Mouse (Mus musculus): Measurements from ENCODE around the gene Ccnd3. TPM values are rescaled to one million over a fixed set of nuclear protein-coding genes. Genes with fewer than 3 reads are reported as not detected.
"Not testable (repeated sequence)": the region's sequence is repeated elsewhere in the genome, so short reads cannot be mapped to it uniquely, and the experiment has no call there.

Gene Ccnd3
- polyA plus RNA-seq, 1 experiment: 292 TPM

DNA sequence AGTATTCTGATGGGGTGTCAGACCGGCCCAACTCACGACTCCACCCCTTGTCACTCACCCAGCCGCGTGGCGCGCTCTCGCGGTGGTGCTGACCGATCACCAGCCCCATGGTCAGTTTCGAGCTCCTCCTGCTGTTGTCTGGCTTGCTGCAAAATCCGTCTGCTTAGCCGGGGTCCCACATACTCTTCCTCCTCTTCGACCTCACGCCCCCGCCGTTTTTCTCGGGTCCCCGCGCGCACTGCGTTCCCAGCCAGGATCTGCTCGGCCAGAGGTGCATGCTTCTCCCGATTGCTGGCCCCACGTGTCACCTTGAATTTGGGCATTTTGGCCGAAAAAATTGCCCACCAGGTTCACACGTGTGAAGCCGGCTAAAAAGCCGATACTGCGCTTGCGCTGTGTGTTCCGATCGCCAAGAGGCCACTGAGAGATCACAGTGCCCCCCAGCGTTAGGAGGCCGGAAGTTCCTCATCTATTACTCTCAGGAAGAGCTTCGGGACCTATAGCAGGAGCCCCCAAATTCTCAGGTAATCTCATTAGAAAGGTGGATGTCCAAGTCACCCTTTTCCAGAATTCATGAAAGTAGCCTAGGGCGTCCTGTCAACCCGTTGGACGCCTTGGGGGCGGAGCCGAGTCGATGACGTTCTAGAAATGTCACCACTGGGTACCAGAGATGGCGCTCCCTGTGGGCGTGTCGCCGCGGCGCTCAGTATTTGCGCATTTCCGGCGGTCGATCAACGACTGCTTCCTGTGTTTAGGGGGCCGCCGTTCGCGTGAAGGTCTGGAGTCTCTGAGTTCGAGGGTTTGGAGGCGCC, 106.2 kb downstream of the Ccnd3 start, which contains the start of the genes Bysl, Med20 and Gm20517:
Gene Bysl (minus strand): TSS at position 644 of the 812 bp plus-strand sequence.
Gene Med20 (plus strand): TSS at position 734 of the 812 bp plus-strand sequence.
Gene Gm20517 (plus strand): TSS at position 741 of the 812 bp plus-strand sequence.
- Histone ChIP-seq H3K9me3 (ENCODE audit: control insufficient read depth, low read length) (no peaks in the 10 kb centered on the region), H3K4me1 (ENCODE audit: control insufficient read depth) (peaks cover 87% of the 10 kb centered on the region), H3K27me3 (ENCODE audit: control insufficient read depth) (no peaks in the 10 kb centered on the region), H3K4me3 (replicated peaks) (peak within 1 kb of the TSS; percentile 73), H3K36me3 (ENCODE audit: control insufficient read depth) (peaks cover 77% of the 10 kb centered on the region)
- TF ChIP-seq GATA1 (IDR thresholded peaks at IDR 0.05; ENCODE audit: low read length) (no peak), TAL1 (IDR thresholded peaks at IDR 0.05; ENCODE audit: low read length) (no peak)

DNA sequence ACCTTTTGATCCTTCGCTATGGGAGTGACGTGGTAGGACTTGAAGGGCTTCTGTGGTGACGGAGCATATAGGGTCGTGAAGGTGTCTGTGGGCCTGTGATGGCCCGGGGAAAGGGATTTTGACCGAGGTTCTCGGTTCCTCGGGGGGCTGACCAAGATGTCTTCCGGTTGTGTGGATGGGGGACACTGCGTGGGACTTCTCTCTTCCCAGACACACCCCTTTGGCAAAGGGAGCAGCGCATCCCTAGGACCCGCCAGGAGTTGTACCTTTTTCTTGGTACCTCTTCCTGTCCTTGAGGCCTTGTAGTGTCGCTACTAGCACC, 106.8 kb downstream of the Ccnd3 start:
- peaks cover 91% of the 10 kb centered on the region for H3K4me1 ChIP-seq (ENCODE audit: control insufficient read depth)
- no peaks in the 10 kb centered on the region for H3K27me3 ChIP-seq (ENCODE audit: control insufficient read depth)
- no peak for TF ChIP-seq GATA1 (IDR thresholded peaks at IDR 0.05; ENCODE audit: low read length)
- peak overlapping the region; percentile 73 for H3K4me3 ChIP-seq (replicated peaks)
- peaks cover 77% of the 10 kb centered on the region for H3K36me3 ChIP-seq (ENCODE audit: control insufficient read depth)
- no peaks in the 10 kb centered on the region for H3K9me3 ChIP-seq (ENCODE audit: control insufficient read depth, low read length)

DNA sequence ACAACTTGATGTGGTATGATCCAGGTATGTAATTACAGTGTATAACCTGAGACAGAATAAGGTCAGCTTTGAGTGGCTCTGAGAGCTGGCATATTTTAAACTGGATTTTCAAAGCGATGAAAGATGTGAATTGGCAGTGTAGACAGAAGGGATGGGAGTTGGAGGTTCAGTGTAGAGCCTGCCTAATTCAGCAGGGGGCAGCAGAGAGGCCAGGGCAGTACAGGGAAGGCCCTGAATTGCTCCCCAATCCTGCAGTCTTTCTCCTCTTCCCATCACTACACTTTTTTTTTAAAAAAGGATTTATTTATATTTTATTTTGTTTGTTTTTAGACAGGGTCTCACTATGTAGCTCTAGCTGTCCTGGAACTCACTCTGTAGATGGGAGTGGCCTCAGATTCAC, 109.2 kb downstream of the Ccnd3 start:
- peaks cover 74% of the 10 kb centered on the region for H3K36me3 ChIP-seq (ENCODE audit: control insufficient read depth)

GRCm38 (mm10) chr17:47616119-47616518, 111.3 kb downstream of the Ccnd3 start:
- H3K36me3 ChIP-seq (ENCODE audit: control insufficient read depth): peaks cover 85% of the 10 kb centered on the region
- no peak for TF ChIP-seq TAL1 (IDR thresholded peaks at IDR 0.05; ENCODE audit: low read length)
- no peak for TF ChIP-seq GATA1 (IDR thresholded peaks at IDR 0.05; ENCODE audit: low read length)
- peaks cover 80% of the 10 kb centered on the region for H3K4me1 ChIP-seq (ENCODE audit: control insufficient read depth)

More for the DNA sequence above, 109.2 kb downstream of the Ccnd3 start:
- Histone ChIP-seq H3K9me3 (ENCODE audit: control insufficient read depth, low read length) (no peaks in the 10 kb centered on the region), H3K27me3 (ENCODE audit: control insufficient read depth) (no peaks in the 10 kb centered on the region), H3K4me1 (ENCODE audit: control insufficient read depth) (peaks cover 90% of the 10 kb centered on the region), H3K4me3 (replicated peaks) (no peak overlapping the region)
- TF ChIP-seq TAL1 (IDR thresholded peaks at IDR 0.05; ENCODE audit: low read length) (no peak), GATA1 (IDR thresholded peaks at IDR 0.05; ENCODE audit: low read length) (no peak)

DNA sequence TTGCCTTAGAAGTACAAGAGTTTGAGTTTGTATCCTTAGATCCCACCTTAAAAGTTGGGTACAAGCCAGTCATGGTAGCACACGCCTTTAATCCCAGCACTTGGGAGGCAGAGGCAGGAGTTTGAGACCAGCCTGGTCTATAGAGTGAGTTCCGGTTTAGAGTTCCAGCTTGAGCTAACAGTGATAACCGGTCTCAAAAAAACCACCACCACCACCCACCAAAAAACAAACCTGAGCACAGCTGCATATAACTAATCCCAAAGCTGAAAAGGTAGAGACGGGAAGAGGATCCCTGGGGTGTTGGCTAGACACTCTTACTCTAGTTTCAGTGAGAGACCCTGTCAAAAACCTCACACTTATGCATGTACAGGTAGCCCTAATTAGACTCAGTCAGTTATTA, 111.8 kb downstream of the Ccnd3 start:
- peaks cover 80% of the 10 kb centered on the region for H3K4me1 ChIP-seq (ENCODE audit: control insufficient read depth)
- no peaks in the 10 kb centered on the region for H3K27me3 ChIP-seq (ENCODE audit: control insufficient read depth)
- no peaks in the 10 kb centered on the region for H3K9me3 ChIP-seq (ENCODE audit: control insufficient read depth, low read length)
- peaks cover 90% of the 10 kb centered on the region for H3K36me3 ChIP-seq (ENCODE audit: control insufficient read depth)
- peak overlapping the region; percentile 18 for H3K4me3 ChIP-seq (replicated peaks)
- no peak for TF ChIP-seq TAL1 (IDR thresholded peaks at IDR 0.05; ENCODE audit: low read length)

More at GRCm38 (mm10) chr17:47616119-47616518, 111.3 kb downstream of the Ccnd3 start:
- H3K9me3 ChIP-seq (ENCODE audit: control insufficient read depth, low read length): no peaks in the 10 kb centered on the region
- no peaks in the 10 kb centered on the region for H3K27me3 ChIP-seq (ENCODE audit: control insufficient read depth)
- peak overlapping the region; percentile 19 for H3K4me3 ChIP-seq (replicated peaks)

DNA sequence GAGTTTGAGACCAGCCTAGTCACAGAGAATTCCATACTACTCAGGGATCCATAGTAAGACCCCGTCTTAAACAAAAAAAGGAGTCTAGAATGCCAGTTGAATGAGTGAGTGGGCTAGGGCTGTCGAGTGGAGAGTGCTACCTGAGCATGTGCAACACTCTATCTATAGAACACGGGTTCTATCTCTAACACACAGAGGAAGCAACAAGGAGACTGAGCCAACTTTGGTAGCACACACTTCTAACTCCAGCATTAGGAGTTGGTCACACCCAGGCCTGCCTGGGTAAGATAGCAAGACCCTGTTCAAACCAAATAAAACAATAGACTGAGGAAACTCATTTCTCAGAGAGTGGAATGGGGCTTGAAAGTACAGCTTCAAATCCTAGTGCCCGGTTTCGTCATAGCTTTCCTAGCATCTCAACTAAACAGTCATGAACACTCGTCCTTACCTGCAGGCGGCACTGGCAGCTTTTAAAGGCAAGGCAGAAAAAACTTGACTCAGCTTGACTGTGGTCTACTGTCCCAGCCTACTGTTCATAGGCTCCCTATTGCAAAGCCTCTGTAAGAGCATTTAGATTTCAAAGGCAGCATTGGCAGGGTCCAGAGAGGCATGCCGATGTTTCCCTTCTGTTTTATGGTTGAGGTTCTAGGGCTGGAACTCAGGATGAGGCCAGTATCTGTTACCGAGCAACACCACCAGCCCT, 112.9 kb downstream of the Ccnd3 start:
- Histone ChIP-seq H3K9me3 (ENCODE audit: control insufficient read depth, low read length) (no peaks in the 10 kb centered on the region), H3K36me3 (ENCODE audit: control insufficient read depth) (peaks cover 96% of the 10 kb centered on the region), H3K4me1 (ENCODE audit: control insufficient read depth) (peaks cover 70% of the 10 kb centered on the region), H3K27me3 (ENCODE audit: control insufficient read depth) (no peaks in the 10 kb centered on the region), H3K4me3 (replicated peaks) (peak overlapping the region; percentile 42)
- no peak for TF ChIP-seq GATA1 (IDR thresholded peaks at IDR 0.05; ENCODE audit: low read length)
- peak; percentile 78 for TF ChIP-seq TAL1 (IDR thresholded peaks at IDR 0.05; ENCODE audit: low read length)

- peaks cover 62% of the 10 kb centered on the region for H3K4me1 ChIP-seq (ENCODE audit: control insufficient read depth)
- peaks cover 1% of the 10 kb centered on the region; the same call in 1 of the 2 replicates for H3K9me3 ChIP-seq (ENCODE audit: control insufficient read depth, low read length)
- no peaks in the 10 kb centered on the region for H3K27me3 ChIP-seq (ENCODE audit: control insufficient read depth)
- peaks cover 96% of the 10 kb centered on the region for H3K36me3 ChIP-seq (ENCODE audit: control insufficient read depth)
- TF ChIP-seq GATA1 (IDR thresholded peaks at IDR 0.05; ENCODE audit: low read length): no peak
- TF ChIP-seq TAL1 (IDR thresholded peaks at IDR 0.05; ENCODE audit: low read length): no peak
- H3K4me3 ChIP-seq (replicated peaks): no peak overlapping the region
These were observed 113.9 kb downstream of the Ccnd3 start for GRCm38 (mm10) chr17:47618556-47619311.

DNA sequence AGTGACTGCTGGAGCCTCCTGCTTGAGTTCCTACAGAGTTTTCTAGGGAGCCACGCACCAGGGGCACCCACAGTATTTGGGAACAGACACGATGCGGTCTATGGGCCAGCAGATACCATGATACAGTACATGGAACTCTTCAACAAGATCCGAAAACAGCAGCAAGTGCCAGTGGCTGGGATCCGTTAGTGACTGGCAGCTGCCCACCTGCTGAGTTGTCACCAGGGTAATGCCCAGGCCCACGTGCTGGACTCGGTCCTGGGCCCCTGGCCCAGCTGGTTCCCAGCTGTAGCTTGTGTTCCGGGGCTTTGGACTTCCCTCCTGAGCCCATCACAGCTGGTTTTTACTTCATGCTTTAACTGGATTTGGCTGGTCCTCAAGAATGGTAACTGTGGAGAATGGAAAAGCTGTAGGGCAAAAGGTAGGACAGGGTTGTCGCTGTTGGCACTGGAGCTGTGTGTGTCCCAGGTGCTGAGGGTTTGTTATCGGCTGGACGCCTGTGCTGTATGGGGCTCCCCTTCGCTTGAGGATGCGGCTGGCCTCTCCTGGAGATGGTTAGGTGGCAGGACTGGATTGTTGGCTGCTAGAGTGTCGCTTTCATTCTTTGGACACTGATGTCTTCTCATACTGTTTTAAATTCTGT, 118.2 kb downstream of the Ccnd3 start:
- Histone ChIP-seq H3K27me3 (ENCODE audit: control insufficient read depth) (no peaks in the 10 kb centered on the region), H3K4me1 (ENCODE audit: control insufficient read depth) (peaks cover 30% of the 10 kb centered on the region), H3K9me3 (ENCODE audit: control insufficient read depth, low read length) (peaks cover 11% of the 10 kb centered on the region), H3K36me3 (ENCODE audit: control insufficient read depth) (peaks cover 95% of the 10 kb centered on the region), H3K4me3 (replicated peaks) (no peak overlapping the region)
- TF ChIP-seq GATA1 (IDR thresholded peaks at IDR 0.05; ENCODE audit: low read length): no peak
- TF ChIP-seq TAL1 (IDR thresholded peaks at IDR 0.05; ENCODE audit: low read length): no peak

DNA sequence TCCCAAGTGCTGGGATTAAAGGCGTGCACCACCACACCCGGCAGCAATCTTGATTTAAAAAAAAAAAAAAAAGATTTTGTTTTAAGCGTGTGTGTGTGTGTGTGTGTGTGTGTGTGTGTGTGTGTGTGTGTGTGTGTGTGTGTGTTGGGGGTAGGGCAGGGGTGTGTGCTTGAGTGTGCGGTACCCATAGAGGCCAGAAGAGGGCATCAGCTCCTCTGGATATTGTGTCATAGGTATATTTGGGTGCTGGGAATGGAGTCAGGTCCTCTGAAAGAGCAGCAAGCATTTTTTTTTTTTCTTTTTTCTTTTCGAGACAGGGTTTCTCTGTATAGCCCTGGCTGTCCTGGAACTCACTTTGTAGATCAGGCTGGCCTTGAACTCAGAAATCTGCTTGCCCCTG, 119.7 kb downstream of the Ccnd3 start:
- peaks cover 26% of the 10 kb centered on the region for H3K4me1 ChIP-seq (ENCODE audit: control insufficient read depth)
- H3K4me3 ChIP-seq (replicated peaks); H3K27me3 ChIP-seq (ENCODE audit: control insufficient read depth): not testable (repeated sequence)
- peaks cover 11% of the 10 kb centered on the region for H3K9me3 ChIP-seq (ENCODE audit: control insufficient read depth, low read length)
- H3K36me3 ChIP-seq (ENCODE audit: control insufficient read depth): peaks cover 82% of the 10 kb centered on the region
